8 mouse cellular contexts compared by ENCODE assay signal in the genomic region with DNA sequence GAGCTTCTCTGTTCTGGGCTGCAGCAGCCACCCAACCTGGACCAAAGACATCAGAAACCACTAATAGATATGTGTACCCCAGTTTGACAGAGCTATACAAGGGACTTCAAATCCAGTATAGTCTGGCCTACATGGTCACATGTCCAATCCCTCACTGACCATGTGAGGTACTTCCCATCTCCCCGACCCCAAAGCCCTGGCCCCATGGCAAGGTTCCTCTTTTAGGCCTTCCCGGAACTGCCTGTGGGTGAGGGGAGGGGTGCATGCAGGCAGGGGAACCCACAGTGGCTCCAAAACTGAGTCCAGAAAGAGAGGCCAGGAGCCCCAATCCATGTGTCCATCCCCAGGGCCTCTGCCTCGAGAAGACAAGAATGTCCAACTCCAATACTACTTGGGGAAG. TPM values are rescaled to one million over a fixed set of nuclear protein-coding genes. Genes with fewer than 3 reads are reported as not detected.
DNase-seq lines count a peak whose midpoint lies in the region; ATAC-seq and TF ChIP-seq lines count a peak whose summit lies in the region.

No protein-coding gene starts in this region.

- no peak for DNase-seq in forebrain, postnatal 0 days
- peak; percentile 6 for DNase-seq in right cerebral cortex, postnatal 4 days
- no peak for DNase-seq in right cerebral cortex, postnatal 10 days (ENCODE audit: low spot score in 2 of 2)
- DNase-seq in urinary bladder, postnatal 4 days (ENCODE audit: low spot score in 2 of 2), result no peak
- no peak for DNase-seq in testis, postnatal 14 days (ENCODE audit: low spot score)

- peaks cover 76% of the 10 kb centered on the region for H3K4me1 ChIP-seq in forebrain, embryonic 15.5 days
- H3K4me1 ChIP-seq in forebrain, postnatal 0 days (ENCODE audit: insufficient read depth), result peaks cover 24% of the 10 kb centered on the region
- peaks cover 79% of the 10 kb centered on the region for H3K4me1 ChIP-seq in liver, embryonic 15.5 days (replicated peaks)
- peaks cover 58% of the 10 kb centered on the region for H3K4me1 ChIP-seq in stomach, embryonic 16.5 days (ENCODE audit: control insufficient read depth, insufficient read depth, low read length)

- 63% methylated on average over 3 of the region's 3 CpGs for WGBS in forebrain, embryonic 15.5 days
- WGBS in forebrain, postnatal 0 days, result 59% methylated on average over 3 of the region's 3 CpGs
- WGBS in liver, embryonic 15.5 days (ENCODE audit: insufficient replicate concordance), result 24% methylated on average over 3 of the region's 3 CpGs
- WGBS in stomach, embryonic 16.5 days, result 60% methylated on average over 3 of the region's 3 CpGs

- H3K4me3 ChIP-seq in forebrain, embryonic 15.5 days, result no peak overlapping the region
- no peak overlapping the region for H3K4me3 ChIP-seq in forebrain, postnatal 0 days (ENCODE audit: low read depth, low read length)
- H3K4me3 ChIP-seq in liver, embryonic 15.5 days (replicated peaks), result no peak overlapping the region
- H3K4me3 ChIP-seq in stomach, embryonic 16.5 days (replicated peaks; ENCODE audit: low read length), result no peak overlapping the region; the same call in 1 of the 2 replicates

- no peak for TF ChIP-seq CTCF in forebrain, postnatal 0 days (IDR thresholded peaks at IDR 0.05; ENCODE audit: low read depth)

- H3K4me2 ChIP-seq in forebrain, embryonic 15.5 days (replicated peaks), result no peak overlapping the region
- H3K4me2 ChIP-seq in forebrain, postnatal 0 days (ENCODE audit: low read depth), result no peak overlapping the region
- no peak overlapping the region for H3K4me2 ChIP-seq in liver, embryonic 15.5 days
- peak overlapping the region; percentile 12; the same call in 1 of the 2 replicates for H3K4me2 ChIP-seq in stomach, embryonic 16.5 days (ENCODE audit: low read depth, low read length)

- H3K27ac ChIP-seq in forebrain, embryonic 15.5 days (replicated peaks), result 0 out of 2 replicates have a peak overlapping the region, but pooled peaks have one; percentile 6
- H3K27ac ChIP-seq in forebrain, postnatal 0 days (ENCODE audit: low read depth, low read length), result no peak overlapping the region
- H3K27ac ChIP-seq in liver, embryonic 15.5 days (replicated peaks), result peak overlapping the region; percentile 53; the same call in 1 of the 2 replicates
- H3K27ac ChIP-seq in stomach, embryonic 16.5 days (ENCODE audit: low read length), result peak overlapping the region; percentile 89

- H3K27me3 ChIP-seq in forebrain, embryonic 15.5 days, result no peaks in the 10 kb centered on the region
- no peaks in the 10 kb centered on the region for H3K27me3 ChIP-seq in forebrain, postnatal 0 days (ENCODE audit: insufficient read depth, low read length)
- no peaks in the 10 kb centered on the region for H3K27me3 ChIP-seq in liver, embryonic 15.5 days
- H3K27me3 ChIP-seq in stomach, embryonic 16.5 days (ENCODE audit: control insufficient read depth, insufficient read depth, low read length), result no peaks in the 10 kb centered on the region

- ATAC-seq in forebrain, embryonic 15.5 days (replicated peaks), result no peak
- no peak for ATAC-seq in forebrain, postnatal 0 days
- no peak for ATAC-seq in liver, embryonic 15.5 days (ENCODE audit: insufficient read depth)
- no peak for ATAC-seq in stomach, embryonic 16.5 days (ENCODE audit: insufficient read depth, low FRiP score)

- H3K9ac ChIP-seq in forebrain, embryonic 15.5 days (replicated peaks), result no peak overlapping the region
- H3K9ac ChIP-seq in forebrain, postnatal 0 days, result no peak overlapping the region
- no peak overlapping the region for H3K9ac ChIP-seq in liver, embryonic 15.5 days
- H3K9ac ChIP-seq in stomach, embryonic 16.5 days (ENCODE audit: low read length), result peak overlapping the region; percentile 52

- H3K36me3 ChIP-seq in forebrain, embryonic 15.5 days, result peaks cover 26% of the 10 kb centered on the region
- peaks cover 35% of the 10 kb centered on the region for H3K36me3 ChIP-seq in forebrain, postnatal 0 days (ENCODE audit: insufficient read depth)
- H3K36me3 ChIP-seq in liver, embryonic 15.5 days (replicated peaks), result 0 out of 2 replicates have a peak, but pooled peaks cover 3% of the 10 kb centered on the region
- H3K36me3 ChIP-seq in stomach, embryonic 16.5 days (ENCODE audit: control insufficient read depth, insufficient read depth, low read length), result 0 out of 2 replicates have a peak, but pooled peaks cover 5% of the 10 kb centered on the region

- H3K9me3 ChIP-seq in forebrain, embryonic 15.5 days, result no peaks in the 10 kb centered on the region
- H3K9me3 ChIP-seq in forebrain, postnatal 0 days (ENCODE audit: low read length), result no peaks in the 10 kb centered on the region
- no peaks in the 10 kb centered on the region for H3K9me3 ChIP-seq in liver, embryonic 15.5 days (replicated peaks)
- no peaks in the 10 kb centered on the region for H3K9me3 ChIP-seq in stomach, embryonic 16.5 days (replicated peaks; ENCODE audit: control insufficient read depth, low read length)

RNA-seq across cellular contexts. Expression of a gene that starts 6.8 kb away (rescaled TPM):
- polyA plus RNA-seq in forebrain, embryonic 15.5 days (2015; fragmentation: Nextera tagmentation; extraction: Ambion mirVana), result 78.9 and 85.5 TPM in 2 replicates
- 114 and 163 TPM in 2 replicates for total RNA-seq in forebrain, postnatal 0 days (2014; rRNA removed)
- polyA plus RNA-seq in forebrain, postnatal 0 days (2015; fragmentation: Nextera tagmentation; extraction: Ambion mirVana), result 65.0 and 67.9 TPM in 2 replicates
- polyA plus RNA-seq in liver, embryonic 15.5 days (2015; fragmentation: Nextera tagmentation; extraction: Ambion mirVana), result 6.7 and 7.6 TPM in 2 replicates
- 13.8 and 17.8 TPM in 2 replicates for polyA plus RNA-seq in stomach, embryonic 16.5 days (2015; fragmentation: Nextera tagmentation; extraction: Ambion mirVana)

RNA-seq across cellular contexts. Expression of a gene that starts 35.0 kb away (rescaled TPM):
- polyA plus RNA-seq in forebrain, embryonic 15.5 days (2015; fragmentation: Nextera tagmentation; extraction: Ambion mirVana), result 25.7 and 28.8 TPM in 2 replicates
- 39.4 and 53.7 TPM in 2 replicates for total RNA-seq in forebrain, postnatal 0 days (2014; rRNA removed)
- polyA plus RNA-seq in forebrain, postnatal 0 days (2015; fragmentation: Nextera tagmentation; extraction: Ambion mirVana), result 19.2 and 23.0 TPM in 2 replicates
- polyA plus RNA-seq in liver, embryonic 15.5 days (2015; fragmentation: Nextera tagmentation; extraction: Ambion mirVana), result 11.0 and 12.9 TPM in 2 replicates
- 21.5 and 21.6 TPM in 2 replicates for polyA plus RNA-seq in stomach, embryonic 16.5 days (2015; fragmentation: Nextera tagmentation; extraction: Ambion mirVana)
